Mouse (Mus musculus) cerebellum, postnatal 36 days (tissue): Measurements from ENCODE around the gene Drd1.

ENCODE experiments used
- DNase-seq, 2 experiments: peaks; one replicate each; pipeline ENCODE4 v3.0.0; 2021 to 2022; ENCODE audit warnings: mixed read lengths in 2 of 2

Gene Drd1

DNA sequence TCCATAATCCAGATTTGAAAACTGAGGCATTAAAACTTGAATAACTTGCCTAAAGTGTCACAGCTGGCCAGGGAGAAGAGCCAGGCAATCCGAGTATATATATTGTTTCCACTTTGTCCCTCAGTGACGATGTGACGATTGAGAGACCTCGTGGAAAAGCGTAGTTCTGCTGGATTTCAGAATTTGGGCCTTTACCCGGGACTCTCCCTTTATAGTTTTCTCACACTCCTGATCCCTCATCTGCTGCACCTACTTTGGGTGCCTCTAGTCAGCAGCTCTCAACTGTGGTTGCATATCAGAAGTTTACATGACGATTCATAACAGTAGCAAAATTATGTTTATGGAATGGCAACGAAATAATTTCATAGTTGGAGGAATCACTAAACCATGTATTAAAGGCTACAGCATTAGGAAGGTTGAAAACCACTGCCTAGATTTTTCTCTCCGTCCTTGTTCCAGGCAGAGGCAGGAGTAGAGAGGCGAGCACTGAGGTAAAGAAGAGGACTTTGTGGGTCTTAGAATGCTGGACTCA, 17.1 kb upstream of the Drd1 start:
- no peak for DNase-seq

DNA sequence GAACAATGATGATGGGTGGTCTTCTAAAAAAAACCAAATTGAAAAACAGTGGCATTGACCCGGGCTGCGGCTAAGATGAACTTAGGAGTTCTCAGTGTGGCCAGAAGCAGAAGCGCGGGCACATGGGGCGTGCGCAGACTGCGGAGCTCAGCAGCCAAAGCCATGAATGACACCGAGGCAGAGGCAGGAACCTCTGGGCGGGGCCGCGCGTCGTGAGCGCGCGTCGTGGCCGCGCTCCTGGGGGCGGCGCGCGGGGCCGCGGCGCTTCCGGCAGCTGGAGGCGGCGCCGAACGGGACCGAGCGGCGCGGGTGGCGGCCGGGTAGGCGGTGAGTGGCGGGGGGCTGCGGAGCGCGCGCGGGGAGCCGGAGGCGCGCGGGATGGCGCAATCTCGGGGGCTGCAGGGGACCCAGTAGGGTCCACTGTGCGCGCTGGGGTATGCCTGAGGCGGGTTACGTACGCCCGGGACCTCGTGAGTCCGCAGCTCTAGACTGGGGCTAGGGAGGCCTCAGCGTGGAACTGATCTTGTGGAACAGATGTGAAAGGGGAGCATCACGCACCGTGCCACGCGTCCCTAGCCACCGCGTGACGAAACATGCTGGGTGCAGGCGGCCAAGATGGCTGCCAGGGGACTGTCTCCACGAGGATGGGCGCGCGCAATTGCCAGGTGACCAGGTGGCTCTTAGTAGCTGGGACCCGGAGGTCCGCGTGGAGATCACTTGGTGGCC, 16.3 kb upstream of the Drd1 start, which contains the start of gene Sfxn1:
Gene Sfxn1, plus strand, starts transcription at position 264 of the 726 bp plus-strand sequence.
- DNase-seq: peak; percentile 62 to 65

- no peak for DNase-seq
Measured at GRCm38 (mm10) chr13:54071011-54071410, 15.5 kb upstream of the Drd1 start.

DNA sequence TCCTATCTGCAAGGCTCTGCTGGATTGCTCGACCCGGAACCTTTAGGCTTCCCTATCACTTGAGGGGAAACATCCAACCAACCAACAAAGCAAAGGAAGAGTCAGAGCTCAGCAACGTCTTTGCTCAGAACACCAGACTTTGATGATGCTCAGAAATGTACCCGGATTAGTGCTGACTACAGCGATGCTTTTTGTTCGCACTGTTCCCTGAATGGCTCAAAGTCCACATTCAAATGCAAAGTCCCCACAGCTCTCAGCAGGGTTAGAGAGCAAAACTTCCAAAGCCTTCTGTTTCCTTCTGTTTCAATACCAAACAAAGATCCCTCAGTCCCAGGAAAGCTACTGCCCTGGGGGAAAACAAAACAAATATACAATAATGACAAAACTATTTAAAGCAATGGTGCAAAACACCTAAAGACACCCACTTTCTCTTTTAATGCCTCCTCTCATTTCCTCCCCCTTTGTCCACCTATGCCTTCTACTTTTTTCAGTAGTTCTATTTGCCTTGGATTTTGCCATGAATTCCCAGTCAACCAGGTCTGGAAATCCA, 12.2 kb upstream of the Drd1 start:
- DNase-seq: no peak

DNA sequence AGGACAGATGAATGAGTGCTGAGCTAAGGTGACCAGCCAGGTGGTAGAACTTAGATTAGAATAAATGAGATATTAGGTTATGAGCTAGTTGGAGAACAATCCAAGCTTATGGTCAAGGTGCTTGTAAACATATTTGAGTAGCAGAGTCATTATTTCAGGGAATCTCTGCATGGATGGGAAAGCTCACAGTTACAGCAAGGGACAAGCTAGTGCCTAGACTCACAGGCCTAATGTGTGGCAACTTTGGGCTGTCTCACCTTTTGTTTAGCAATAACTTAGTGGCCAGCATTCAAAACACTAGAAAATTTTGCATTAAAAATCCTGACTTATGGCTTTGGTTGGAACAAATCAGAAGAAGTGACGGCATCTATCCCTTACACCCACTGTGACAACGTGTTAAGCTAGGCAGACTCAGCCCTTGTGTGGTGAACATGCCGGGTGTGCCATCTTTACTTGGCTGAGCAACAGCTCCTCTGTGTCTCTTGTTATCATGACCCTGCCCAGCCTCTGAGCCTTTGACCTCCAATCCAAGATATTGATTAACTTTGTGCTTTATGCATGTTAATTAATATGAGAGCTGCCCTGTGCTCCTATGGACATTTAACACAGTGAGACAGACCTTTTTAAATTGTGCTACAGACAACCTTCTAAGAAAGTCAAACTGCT, 10.7 kb upstream of the Drd1 start:
- DNase-seq: no peak

DNA sequence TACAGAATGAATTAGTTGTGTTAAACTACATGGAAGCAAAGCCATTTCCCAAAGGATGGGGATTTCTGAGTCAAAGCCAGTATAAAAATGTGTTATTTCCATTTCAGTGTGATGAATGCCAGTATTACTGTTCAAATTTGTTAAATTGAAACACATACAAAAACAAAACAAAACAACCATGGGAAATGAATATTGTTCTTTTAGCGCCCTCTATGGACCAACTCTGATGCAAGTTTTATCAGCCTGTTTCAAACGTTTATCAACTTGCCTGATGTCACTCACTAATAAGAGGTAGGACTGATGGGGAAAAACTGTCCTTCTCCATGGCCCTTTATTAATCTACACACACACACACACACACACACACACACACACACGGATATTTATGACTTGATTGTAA, 7.8 kb upstream of the Drd1 start:
- peak in 1 of 2 experiments; percentile 29 for DNase-seq

DNA sequence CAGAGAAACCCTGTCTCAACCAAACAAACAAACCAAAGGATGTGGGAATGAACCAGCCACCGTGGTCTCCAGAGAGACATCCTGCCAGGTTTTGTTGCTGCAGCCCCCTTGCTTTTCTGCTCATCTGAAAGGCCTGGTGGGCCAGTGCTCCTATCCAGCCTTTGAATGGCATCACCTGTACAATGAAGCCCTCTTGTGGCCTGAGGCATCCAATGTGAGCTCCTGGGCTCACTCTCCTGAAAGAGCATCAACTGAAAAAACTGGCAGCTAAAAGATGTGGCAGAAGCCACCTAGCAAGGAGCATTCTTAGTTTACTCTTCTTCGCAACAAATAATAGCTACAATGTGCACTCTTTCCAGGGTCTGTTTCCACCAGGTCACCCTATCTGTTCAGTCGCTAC, 6.6 kb upstream of the Drd1 start:
- DNase-seq: no peak

GRCm38 (mm10) chr13:54054962-54055361, 543 bp downstream of the Drd1 start:
- DNase-seq: no peak

GRCm38 (mm10) chr13:54051641-54052040, 3.9 kb downstream of the Drd1 start:
- no peak for DNase-seq

- DNase-seq: no peak
Measured at GRCm38 (mm10) chr13:54048679-54049352, 6.7 kb downstream of the Drd1 start.

- peak; percentile 49 to 55 for DNase-seq
Measured at GRCm38 (mm10) chr13:54040256-54040655, 15.2 kb downstream of the Drd1 start.

DNA sequence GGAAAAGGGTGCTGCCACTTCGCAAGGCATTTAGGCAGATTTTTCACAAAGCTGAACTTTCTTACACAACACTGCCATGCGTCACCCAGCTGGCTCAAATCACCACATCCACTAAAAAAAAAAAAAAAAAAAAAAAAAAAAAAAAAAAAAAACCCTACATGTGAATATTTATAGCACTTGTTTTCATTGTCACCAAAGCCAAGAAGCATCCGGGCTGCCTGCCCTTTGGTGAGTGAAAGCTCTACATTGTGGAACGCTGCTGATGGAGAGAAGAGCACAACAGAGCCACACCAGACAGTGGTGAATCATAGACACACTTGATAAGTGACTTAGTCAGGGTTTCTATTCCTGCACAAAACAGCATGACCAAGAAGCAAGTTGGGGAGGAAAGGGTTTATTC, 17.6 kb downstream of the Drd1 start:
- no peak for DNase-seq

- DNase-seq: no peak
Measured at GRCm38 (mm10) chr13:54035541-54035940, 20.0 kb downstream of the Drd1 start.

DNA sequence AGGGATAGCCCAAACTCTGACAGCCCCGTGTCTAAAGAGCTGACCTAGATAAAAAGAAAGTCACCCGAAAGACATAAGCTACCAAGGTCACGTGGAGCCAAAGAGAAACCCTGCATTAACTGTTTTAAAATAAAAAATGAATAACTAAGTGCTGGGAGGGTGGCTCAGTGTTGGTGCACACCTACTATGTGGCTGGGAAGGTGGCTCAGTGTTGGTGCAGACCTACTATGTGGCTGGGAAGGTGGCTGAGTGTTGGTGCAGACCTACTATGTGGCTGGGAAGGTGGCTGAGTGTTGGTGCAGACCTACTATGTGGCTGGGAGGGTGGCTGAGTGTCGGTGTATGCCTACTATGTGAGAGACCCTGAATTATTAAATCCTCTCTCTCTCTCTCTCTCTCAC, 21.9 kb downstream of the Drd1 start:
- no peak for DNase-seq

- DNase-seq: no peak
Measured at GRCm38 (mm10) chr13:54027079-54027478, 28.4 kb downstream of the Drd1 start.

- DNase-seq: peak; percentile 32 to 34
Measured at GRCm38 (mm10) chr13:54023311-54023710, 32.2 kb downstream of the Drd1 start.

DNA sequence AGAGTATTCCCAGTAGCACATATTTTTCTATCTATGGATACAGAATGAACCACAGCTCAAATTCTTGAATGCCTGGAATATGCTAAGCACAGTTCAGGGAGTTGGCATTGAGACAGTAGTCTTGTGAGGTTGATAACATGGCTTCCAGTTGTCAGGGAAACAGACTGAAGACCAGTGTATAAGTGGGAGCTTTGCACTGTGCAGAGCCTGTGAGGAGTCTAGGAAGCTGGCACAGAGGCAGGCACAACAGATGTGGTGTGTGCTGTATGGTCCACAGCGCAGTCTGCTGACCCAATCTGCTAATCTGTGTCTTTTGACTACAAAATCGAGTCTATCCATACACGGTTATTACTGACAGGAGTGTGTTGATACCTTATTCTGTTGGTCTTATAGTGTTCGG, 46.8 kb downstream of the Drd1 start:
- no peak for DNase-seq
